Mouse (Mus musculus): ENCODE results near the gene Sfn. TPM values are rescaled to one million over a fixed set of nuclear protein-coding genes. Genes with fewer than 3 reads are reported as not detected.

Sfn gene
- polyA plus RNA-seq, 1 experiment from 2014 or later: 9.0 TPM

GRCm38 (mm10) chr4:133614274-133614761 lies 12.3 kb upstream of the Sfn start:
- no peak for DNase-seq (ENCODE audit: extremely low spot score, low spot score)
- H3K27me3 ChIP-seq (ENCODE audit: poor library complexity, severe bottlenecking): no peaks in the 10 kb centered on the region
- H3K4me3 ChIP-seq: no peak overlapping the region
- no peak overlapping the region for H3K27ac ChIP-seq
- peaks cover 10% of the 10 kb centered on the region for H3K9me3 ChIP-seq
- peaks cover 82% of the 10 kb centered on the region for H3K36me3 ChIP-seq (replicated peaks)
- no peaks in the 10 kb centered on the region for H3K4me1 ChIP-seq
- WGBS: 91% methylated on average over 8 of the region's 8 CpGs

GRCm38 (mm10) chr4:133613867-133614266 lies 11.9 kb upstream of the Sfn start:
- H3K27ac ChIP-seq: no peak overlapping the region
- 97% methylated on average over 4 of the region's 4 CpGs for WGBS
- H3K36me3 ChIP-seq (replicated peaks): peaks cover 78% of the 10 kb centered on the region
- no peak for DNase-seq (ENCODE audit: extremely low spot score, low spot score)
- peaks cover 10% of the 10 kb centered on the region for H3K9me3 ChIP-seq
- no peaks in the 10 kb centered on the region for H3K27me3 ChIP-seq (ENCODE audit: poor library complexity, severe bottlenecking)
- no peak overlapping the region for H3K4me3 ChIP-seq
- H3K4me1 ChIP-seq: no peaks in the 10 kb centered on the region

- peaks cover 82% of the 10 kb centered on the region for H3K36me3 ChIP-seq (replicated peaks)
Observed at GRCm38 (mm10) chr4:133613026-133613425, 11.1 kb upstream of the Sfn start.

GRCm38 (mm10) chr4:133612416-133612815 lies 10.4 kb upstream of the Sfn start:
- DNase-seq (ENCODE audit: extremely low spot score, low spot score): no peak
- Histone ChIP-seq H3K4me1 (no peaks in the 10 kb centered on the region; the same call in 1 of the 2 replicates), H3K27ac (no peak overlapping the region), H3K36me3 (replicated peaks) (peaks cover 82% of the 10 kb centered on the region), H3K4me3 (no peak overlapping the region), H3K9me3 (peaks cover 10% of the 10 kb centered on the region), H3K27me3 (ENCODE audit: poor library complexity, severe bottlenecking) (no peaks in the 10 kb centered on the region)
- 96% methylated on average over 7 of the region's 7 CpGs for WGBS

More at GRCm38 (mm10) chr4:133613026-133613425, 11.1 kb upstream of the Sfn start:
- H3K27me3 ChIP-seq (ENCODE audit: poor library complexity, severe bottlenecking): no peaks in the 10 kb centered on the region
- 91% methylated on average over 8 of the region's 8 CpGs for WGBS
- H3K27ac ChIP-seq: no peak overlapping the region
- no peak for DNase-seq (ENCODE audit: extremely low spot score, low spot score)
- peaks cover 10% of the 10 kb centered on the region for H3K9me3 ChIP-seq
- H3K4me1 ChIP-seq: no peaks in the 10 kb centered on the region
- H3K4me3 ChIP-seq: no peak overlapping the region

GRCm38 (mm10) chr4:133611815-133612214 lies 9.8 kb upstream of the Sfn start:
- H3K9me3 ChIP-seq: peaks cover 10% of the 10 kb centered on the region
- 96% methylated on average over 5 of the region's 5 CpGs for WGBS
- H3K4me3 ChIP-seq: no peak overlapping the region
- H3K4me1 ChIP-seq: no peaks in the 10 kb centered on the region; the same call in 1 of the 2 replicates
- H3K27me3 ChIP-seq (ENCODE audit: poor library complexity, severe bottlenecking): no peaks in the 10 kb centered on the region
- no peak overlapping the region for H3K27ac ChIP-seq
- DNase-seq (ENCODE audit: extremely low spot score, low spot score): no peak
- H3K36me3 ChIP-seq (replicated peaks): peaks cover 84% of the 10 kb centered on the region

GRCm38 (mm10) chr4:133609719-133610118 lies 7.8 kb upstream of the Sfn start:
- H3K4me3 ChIP-seq: no peak overlapping the region
- H3K36me3 ChIP-seq (replicated peaks): peaks cover 86% of the 10 kb centered on the region
- WGBS: 20% methylated on average over 6 of the region's 6 CpGs
- H3K27me3 ChIP-seq (ENCODE audit: poor library complexity, severe bottlenecking): no peaks in the 10 kb centered on the region
- peaks cover 16% of the 10 kb centered on the region for H3K4me1 ChIP-seq
- peaks cover 10% of the 10 kb centered on the region for H3K9me3 ChIP-seq
- DNase-seq (ENCODE audit: extremely low spot score, low spot score): peak; percentile 77
- no peak overlapping the region for H3K27ac ChIP-seq

GRCm38 (mm10) chr4:133607284-133607683 lies 5.3 kb upstream of the Sfn start:
- DNase-seq (ENCODE audit: extremely low spot score, low spot score): no peak
- Histone ChIP-seq H3K4me3 (no peak overlapping the region), H3K4me1 (peaks cover 21% of the 10 kb centered on the region), H3K9me3 (peaks cover 5% of the 10 kb centered on the region), H3K36me3 (replicated peaks) (peaks cover 75% of the 10 kb centered on the region), H3K27me3 (ENCODE audit: poor library complexity, severe bottlenecking) (peaks cover 18% of the 10 kb centered on the region), H3K27ac (no peak overlapping the region)
- 80% methylated on average over 10 of the region's 10 CpGs for WGBS

- peaks cover 31% of the 10 kb centered on the region for H3K4me1 ChIP-seq
- H3K36me3 ChIP-seq (replicated peaks): peaks cover 57% of the 10 kb centered on the region
- 51% methylated on average over 9 of the region's 9 CpGs for WGBS
- DNase-seq (ENCODE audit: extremely low spot score, low spot score): no peak
- H3K27ac ChIP-seq: peak overlapping the region; percentile 25; the same call in 1 of the 2 replicates
- H3K9me3 ChIP-seq: no peaks in the 10 kb centered on the region
- H3K27me3 ChIP-seq (ENCODE audit: poor library complexity, severe bottlenecking): peaks cover 37% of the 10 kb centered on the region
- no peak overlapping the region for H3K4me3 ChIP-seq
Observed at GRCm38 (mm10) chr4:133605330-133605729, 3.4 kb upstream of the Sfn start.

GRCm38 (mm10) chr4:133604856-133605255 lies 2.9 kb upstream of the Sfn start:
- Histone ChIP-seq H3K36me3 (replicated peaks) (peaks cover 52% of the 10 kb centered on the region), H3K4me1 (peaks cover 35% of the 10 kb centered on the region), H3K4me3 (no peak overlapping the region), H3K27me3 (ENCODE audit: poor library complexity, severe bottlenecking) (peaks cover 42% of the 10 kb centered on the region), H3K27ac (peak overlapping the region; percentile 25; the same call in 1 of the 2 replicates), H3K9me3 (no peaks in the 10 kb centered on the region)
- WGBS: 67% methylated on average over 6 of the region's 6 CpGs
- DNase-seq (ENCODE audit: extremely low spot score, low spot score): no peak

GRCm38 (mm10) chr4:133604175-133604574 lies 2.2 kb upstream of the Sfn start:
- Histone ChIP-seq H3K4me1 (peaks cover 42% of the 10 kb centered on the region), H3K4me3 (no peak overlapping the region), H3K9me3 (no peaks in the 10 kb centered on the region), H3K27me3 (ENCODE audit: poor library complexity, severe bottlenecking) (peaks cover 49% of the 10 kb centered on the region), H3K36me3 (replicated peaks) (peaks cover 52% of the 10 kb centered on the region), H3K27ac (peak overlapping the region; percentile 15; the same call in 1 of the 2 replicates)
- no peak for DNase-seq (ENCODE audit: extremely low spot score, low spot score)
- 90% methylated on average over 7 of the region's 7 CpGs for WGBS

- peaks cover 44% of the 10 kb centered on the region for H3K36me3 ChIP-seq (replicated peaks)
- no peaks in the 10 kb centered on the region for H3K9me3 ChIP-seq
- 87% methylated on average over 5 of the region's 5 CpGs for WGBS
- H3K27ac ChIP-seq: no peak overlapping the region
- peaks cover 60% of the 10 kb centered on the region for H3K27me3 ChIP-seq (ENCODE audit: poor library complexity, severe bottlenecking)
- no peak overlapping the region for H3K4me3 ChIP-seq
- H3K4me1 ChIP-seq: peaks cover 51% of the 10 kb centered on the region
- no peak for DNase-seq (ENCODE audit: extremely low spot score, low spot score)
Observed at GRCm38 (mm10) chr4:133603056-133603455, 1.1 kb upstream of the Sfn start.

- peaks cover 72% of the 10 kb centered on the region for H3K27me3 ChIP-seq (ENCODE audit: poor library complexity, severe bottlenecking)
- DNase-seq (ENCODE audit: extremely low spot score, low spot score): peak; percentile 25
- WGBS: 16% methylated on average over 9 of the region's 9 CpGs
Observed at GRCm38 (mm10) chr4:133600306-133600705, 1.7 kb downstream of the Sfn start.

GRCm38 (mm10) chr4:133599571-133600073 lies 2.3 kb downstream of the Sfn start:
- H3K27ac ChIP-seq: peak overlapping the region; percentile 73
- peak; percentile 85 for DNase-seq (ENCODE audit: extremely low spot score, low spot score)
- no peaks in the 10 kb centered on the region for H3K9me3 ChIP-seq
- whole genome bisulfite sequencing: under 1% methylated on average over 50 of the region's 50 CpGs
- H3K4me1 ChIP-seq: peaks cover 41% of the 10 kb centered on the region
- H3K36me3 ChIP-seq (replicated peaks): peaks cover 16% of the 10 kb centered on the region
- H3K27me3 ChIP-seq (ENCODE audit: poor library complexity, severe bottlenecking): peaks cover 72% of the 10 kb centered on the region
- H3K4me3 ChIP-seq: peak overlapping the region; percentile 64

More at GRCm38 (mm10) chr4:133600306-133600705, 1.7 kb downstream of the Sfn start:
- Histone ChIP-seq H3K4me1 (peaks cover 44% of the 10 kb centered on the region), H3K9me3 (no peaks in the 10 kb centered on the region), H3K27ac (no peak overlapping the region), H3K4me3 (peak overlapping the region; percentile 64), H3K36me3 (replicated peaks) (peaks cover 21% of the 10 kb centered on the region)
